Mouse (Mus musculus): ENCODE results near the gene Lrrc8c. TPM values are rescaled to one million over a fixed set of nuclear protein-coding genes. Genes with fewer than 3 reads are reported as not detected.

Lrrc8c gene
- 31.1 and 33.7 TPM in 2 replicates for total RNA-seq (2021)
- long read RNA-seq, experiment 1, full-length matches to known transcripts = 11 of 11 reads
- long read RNA-seq, experiment 1, partial matches to known transcripts = 0 of 11 reads
- long read RNA-seq, experiment 1, other reads (novel, unspliced or antisense) = 0 of 11 reads
- long read RNA-seq, experiment 2, full-length matches to known transcripts = 4 of 6 reads
- long read RNA-seq, experiment 2, partial matches to known transcripts = 0 of 6 reads
- long read RNA-seq, experiment 2, other reads (novel, unspliced or antisense) = 2 of 6 reads

- DNase-seq = peak; percentile 94
Observed at GRCm38 (mm10) chr5:105519096-105519975, at the start of gene Lrrc8c. Lrrc8c (plus strand) TSS chr5:105519388.

DNA sequence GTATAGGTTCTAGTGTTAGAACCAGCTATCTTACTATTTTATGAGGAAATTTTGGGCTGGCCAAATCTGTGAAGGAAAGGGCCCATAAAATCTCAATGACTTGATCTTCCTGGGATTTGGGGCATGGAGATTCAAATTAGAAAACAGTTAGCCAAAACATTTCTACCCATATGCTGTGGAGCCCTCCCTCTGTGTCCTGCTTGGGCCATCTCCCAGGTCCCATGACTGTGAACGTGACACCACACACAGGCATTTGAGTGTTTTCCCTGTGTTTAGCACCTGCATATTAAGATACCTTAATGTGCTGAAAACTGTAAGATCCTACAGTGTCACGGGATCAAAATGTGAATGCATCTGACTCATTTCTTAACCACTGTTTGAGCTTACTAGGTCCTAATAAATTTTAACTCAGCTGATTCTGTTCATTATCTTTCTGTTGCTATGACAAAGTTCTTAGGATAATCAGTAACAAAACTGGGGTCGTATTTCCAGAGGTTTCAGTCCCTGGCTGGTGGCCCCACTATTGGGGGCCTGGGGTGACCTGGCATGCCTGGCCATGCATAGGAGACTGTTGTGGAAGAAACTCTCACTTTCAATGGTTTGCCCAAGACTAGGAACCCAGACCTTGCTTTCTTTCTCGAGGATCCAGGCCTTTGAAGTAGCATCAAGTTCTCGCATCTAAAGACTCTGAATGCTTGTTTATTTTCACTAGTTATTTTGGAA is 46.0 kb upstream of the Lrrc8c start:
- no peak for DNase-seq

DNA sequence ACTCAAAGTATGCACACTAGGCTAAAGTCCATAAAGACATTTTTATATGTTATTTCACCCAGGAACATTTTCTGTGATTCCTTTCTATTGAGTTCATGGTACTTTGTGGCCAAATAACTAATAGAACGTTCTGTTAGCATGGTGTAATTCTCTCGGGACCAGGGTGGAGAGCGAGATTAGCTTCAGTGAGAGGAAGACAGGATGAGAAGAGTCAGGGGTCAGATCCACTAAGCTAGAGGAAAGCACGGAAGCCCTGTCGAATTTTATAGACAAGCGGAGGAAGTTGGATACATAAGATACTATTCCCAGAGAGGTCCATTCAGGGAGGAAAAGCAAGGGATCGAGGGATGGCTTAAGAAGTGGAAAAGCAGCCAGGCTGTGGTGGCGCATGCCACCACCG is 41.7 kb upstream of the Lrrc8c start:
- DNase-seq = no peak

DNA sequence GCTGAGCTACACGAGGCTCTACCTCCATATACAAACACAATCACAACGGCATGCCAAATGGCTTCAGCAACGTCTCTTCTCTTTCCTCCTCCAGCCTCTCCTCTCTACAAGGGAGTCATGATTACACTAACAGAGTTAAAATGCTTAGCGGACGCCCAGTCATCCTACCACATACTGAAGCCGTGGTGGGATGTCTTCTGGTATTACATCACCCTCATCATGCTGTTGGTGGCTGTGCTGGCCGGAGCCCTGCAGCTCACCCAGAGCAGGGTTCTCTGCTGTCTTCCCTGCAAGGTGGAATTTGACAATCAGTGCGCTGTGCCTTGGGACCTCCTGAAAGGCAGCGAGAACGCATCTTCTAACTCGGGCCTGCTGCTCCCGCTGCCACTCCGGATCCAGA is 39.5 kb upstream of the Lrrc8c start:
- no peak for DNase-seq

- no peak for DNase-seq
Observed at GRCm38 (mm10) chr5:105480561-105480960, 38.6 kb upstream of the Lrrc8c start.

DNA sequence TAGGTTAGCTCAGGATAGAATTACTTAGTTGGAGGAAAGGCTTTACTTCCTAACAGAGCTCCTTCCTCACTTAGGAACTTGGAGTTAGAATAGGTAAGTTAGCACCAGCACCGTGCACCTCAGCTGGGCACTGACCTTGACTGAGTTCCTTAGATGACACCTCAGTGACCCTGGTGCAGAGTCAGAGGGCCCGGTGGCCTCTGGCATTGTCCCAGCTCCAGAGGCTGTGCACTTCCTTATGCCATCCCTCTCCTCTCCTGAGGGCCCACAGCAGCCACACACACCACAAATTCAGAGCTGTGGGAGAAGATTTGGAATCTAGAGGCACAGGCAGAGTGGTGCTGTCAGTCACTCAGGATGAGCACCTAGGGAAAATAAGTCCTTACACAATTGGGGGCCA is 35.6 kb upstream of the Lrrc8c start:
- no peak for DNase-seq

- DNase-seq = no peak
Observed at GRCm38 (mm10) chr5:105484247-105484646, 34.9 kb upstream of the Lrrc8c start.

DNA sequence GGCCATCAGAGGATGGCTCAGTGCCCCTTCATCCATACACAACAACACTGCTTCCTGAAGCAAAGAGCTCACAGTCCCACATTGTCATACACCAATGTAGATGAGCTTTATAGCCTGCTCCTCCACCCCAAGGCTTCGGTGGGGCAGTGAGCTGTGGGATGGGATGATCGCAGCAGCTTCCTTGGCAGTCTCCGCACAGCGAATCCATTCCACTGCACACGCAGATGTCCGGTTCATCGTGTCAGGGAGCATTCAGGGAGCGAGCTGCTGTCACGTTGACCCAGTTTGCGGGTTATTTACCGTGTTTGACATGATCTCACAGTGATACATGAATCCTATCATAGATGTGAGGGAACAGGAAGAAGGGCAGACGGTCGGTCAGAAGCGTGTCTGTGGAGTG is 34.3 kb upstream of the Lrrc8c start:
- DNase-seq = no peak

GRCm38 (mm10) chr5:105490211-105490610 is 29.0 kb upstream of the Lrrc8c start:
- DNase-seq = no peak

- no peak for DNase-seq
Observed at GRCm38 (mm10) chr5:105491389-105491788, 27.8 kb upstream of the Lrrc8c start.

DNA sequence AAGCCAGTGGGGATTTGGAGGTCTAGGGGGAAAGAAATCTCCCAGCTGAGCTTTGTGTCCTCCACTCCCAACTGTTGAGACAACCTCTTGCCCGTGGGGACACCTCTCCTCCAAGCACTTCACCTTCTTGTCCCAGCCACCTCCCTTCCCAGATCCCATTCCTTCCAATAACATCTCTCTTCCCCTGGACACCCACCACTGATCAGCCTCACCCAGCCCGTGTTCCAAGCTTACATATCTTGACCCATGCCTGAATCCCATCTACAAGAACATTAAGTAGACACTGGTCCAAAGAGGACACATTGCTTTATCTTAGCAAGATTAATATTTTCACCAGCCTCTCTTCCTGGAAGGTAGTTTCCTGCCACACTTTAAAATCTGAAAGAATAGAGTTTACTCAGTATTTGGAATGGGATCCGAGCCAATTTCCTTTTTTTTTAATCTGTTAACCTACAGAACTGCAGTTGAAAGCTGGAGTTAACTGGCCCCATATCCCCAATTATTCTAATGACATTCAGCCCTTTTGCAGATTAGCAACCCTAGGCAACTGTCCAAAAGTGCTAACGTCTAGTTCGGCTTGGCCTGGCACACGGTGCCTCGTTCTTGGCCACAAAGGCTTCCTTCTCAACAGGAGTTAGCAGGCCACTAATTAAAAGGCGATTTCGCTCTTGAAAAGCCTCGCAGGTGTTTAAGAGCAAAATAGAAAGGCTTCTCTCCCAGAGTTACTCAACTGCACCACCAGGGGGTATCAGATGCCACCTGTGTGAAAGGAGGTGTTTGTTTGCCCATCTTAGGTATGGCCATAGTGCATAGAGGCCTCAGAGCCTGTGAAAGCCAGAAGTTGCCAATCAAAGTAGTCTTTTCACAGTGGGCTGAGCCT is 26.6 kb upstream of the Lrrc8c start:
- DNase-seq = peak; percentile 13

DNA sequence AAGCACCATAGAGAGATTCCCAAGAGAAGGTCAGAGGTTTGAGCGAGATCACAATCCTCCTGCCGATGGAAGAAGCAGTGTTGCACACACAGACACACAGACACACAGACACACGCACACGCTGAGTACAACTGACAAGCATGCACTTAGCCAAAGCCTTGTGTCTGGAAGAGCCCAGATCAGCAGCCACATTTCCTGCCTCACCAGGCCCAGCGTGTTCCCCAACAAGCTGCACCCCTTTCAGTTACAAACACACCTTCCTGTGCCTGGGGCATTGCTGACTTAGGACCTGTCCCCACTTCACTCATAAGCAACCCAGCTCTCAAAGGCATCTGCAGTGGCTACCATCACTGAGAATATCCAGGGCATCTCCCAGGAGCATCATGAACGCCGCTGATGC is 25.8 kb upstream of the Lrrc8c start:
- no peak for DNase-seq

DNA sequence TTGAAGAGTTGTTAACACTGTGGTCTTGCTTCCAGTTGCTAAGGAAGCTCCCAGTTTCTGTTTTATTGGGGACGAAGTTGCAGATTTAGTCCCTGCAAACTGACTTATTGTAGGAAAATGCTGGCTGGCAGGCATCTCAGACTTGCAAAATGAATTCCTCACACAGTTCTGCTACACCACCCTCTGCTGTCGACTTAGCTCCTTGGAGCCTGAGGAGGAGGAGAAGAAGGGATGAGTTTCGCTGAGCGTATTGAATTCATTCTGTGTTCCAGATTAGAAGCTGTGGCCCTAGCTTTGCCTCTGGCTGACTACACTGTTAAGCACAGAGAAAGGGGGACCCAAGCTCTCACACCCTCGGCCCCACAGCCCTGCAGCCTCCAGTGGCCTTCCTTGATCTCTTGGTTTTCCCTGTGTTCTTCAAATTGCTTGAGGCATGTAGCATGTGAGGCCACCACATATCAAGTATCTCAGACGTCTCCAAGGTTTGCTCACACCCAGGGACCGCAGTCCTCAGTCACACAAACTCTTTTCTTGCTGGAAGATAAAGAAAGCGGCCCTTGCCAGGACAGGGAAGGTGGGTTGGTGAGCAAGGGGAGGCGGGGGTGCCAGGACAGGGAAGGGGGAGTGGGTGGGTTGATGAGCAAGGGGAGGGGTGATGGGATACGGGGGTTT is 24.8 kb upstream of the Lrrc8c start:
- no peak for DNase-seq

- peak; percentile 93 for DNase-seq
Observed at GRCm38 (mm10) chr5:105494918-105495901, 24.0 kb upstream of the Lrrc8c start.

DNA sequence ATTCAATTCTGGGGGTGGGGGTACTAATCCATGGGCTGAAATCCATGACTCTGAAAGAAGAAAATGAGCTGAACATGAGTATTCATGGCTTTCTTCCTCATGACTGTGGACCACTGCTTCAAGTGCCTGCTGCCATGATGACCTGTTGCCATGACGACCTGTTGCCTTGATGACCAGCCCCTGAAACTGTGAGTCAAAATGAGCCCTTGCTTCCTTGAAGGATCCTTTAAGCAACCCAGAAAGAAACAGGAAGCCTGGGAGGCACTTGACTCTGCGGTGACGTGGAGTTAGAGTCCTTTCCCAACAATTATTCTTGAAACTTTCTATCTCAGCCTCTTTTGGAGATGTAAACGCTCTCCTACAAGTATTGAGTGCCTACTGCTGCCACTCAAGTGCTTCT is 23.1 kb upstream of the Lrrc8c start:
- no peak for DNase-seq

DNA sequence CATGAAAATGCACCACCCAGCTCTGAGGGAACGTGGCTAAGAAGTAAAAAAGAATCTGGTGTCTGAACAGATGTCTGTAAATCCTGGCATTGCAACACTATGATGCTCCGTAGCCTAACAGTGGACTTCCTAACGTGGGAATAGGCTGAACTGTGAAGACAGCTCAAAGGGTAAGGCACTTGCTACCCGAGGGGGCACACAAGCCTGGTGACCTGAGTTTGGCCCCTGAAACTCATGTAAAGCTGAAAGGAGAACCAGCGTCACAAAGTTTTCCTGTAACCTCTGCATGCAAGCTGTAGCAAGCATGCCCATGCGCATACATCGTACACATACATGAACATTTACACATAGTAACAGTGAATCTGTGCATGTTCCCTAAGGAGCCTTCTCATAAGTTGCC is 22.6 kb upstream of the Lrrc8c start:
- DNase-seq = no peak

DNA sequence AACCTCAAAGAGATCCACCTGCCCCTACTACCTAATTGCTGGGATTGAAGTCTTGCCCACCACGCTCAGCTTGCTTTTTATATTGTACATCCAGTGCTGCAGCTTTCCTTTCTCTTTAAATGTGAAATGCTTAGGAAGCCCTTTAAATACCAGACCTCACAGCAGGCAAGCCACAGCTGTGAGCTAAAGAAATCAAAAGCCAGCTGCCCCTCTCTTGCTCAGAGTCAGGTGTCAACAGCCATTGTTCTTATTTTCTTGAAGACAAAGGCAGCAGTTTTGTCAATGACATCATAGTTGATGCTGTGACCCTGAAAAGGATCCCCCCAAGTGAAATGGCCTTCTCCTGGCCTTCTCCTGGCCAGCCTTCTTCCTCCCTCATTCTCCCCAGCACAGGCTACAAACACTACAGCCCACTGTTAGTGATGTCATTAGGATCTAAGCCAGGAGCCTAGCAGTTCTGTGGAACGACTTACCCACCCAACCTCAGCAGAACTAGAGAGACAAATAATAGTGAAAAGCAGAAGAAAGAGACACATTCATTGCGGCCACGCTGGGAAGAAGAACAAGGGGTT is 20.7 kb upstream of the Lrrc8c start:
- DNase-seq = no peak

DNA sequence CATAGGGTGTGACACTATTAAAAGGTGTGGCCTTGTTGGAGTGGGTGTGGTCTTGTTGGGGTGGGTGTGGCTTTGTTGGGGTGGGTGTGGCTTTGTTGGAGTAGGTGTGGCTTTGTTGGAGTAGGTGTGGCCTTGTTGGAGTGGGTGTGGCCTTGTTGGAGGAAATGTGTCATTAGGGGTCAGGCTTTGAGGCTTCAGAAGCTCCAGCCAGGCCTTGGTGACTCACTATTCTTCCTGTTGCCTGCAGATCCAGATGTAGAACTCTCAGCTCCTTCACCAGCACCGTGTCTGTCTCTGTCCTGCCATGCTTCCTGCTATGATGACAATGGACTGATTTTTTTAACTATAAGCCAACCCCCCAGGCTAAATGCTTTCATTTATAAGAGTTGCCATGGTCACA is 19.8 kb upstream of the Lrrc8c start:
- DNase-seq = peak; percentile 51
